Mouse (Mus musculus) erythroblast, adult 5-6 weeks (primary cell): ENCODE measurements around the gene Fbxw28. TPM values are rescaled to one million over a fixed set of nuclear protein-coding genes. Genes with fewer than 3 reads are reported as not detected.
"Not testable (repeated sequence)": the region's sequence is repeated elsewhere in the genome, so short reads cannot be mapped to it uniquely, and the experiment has no call there.

Source experiments
- ATAC-seq: replicated peaks from 2 replicates; pipeline ENCODE4 v1.8.0; 2016; ENCODE audit warnings: moderate number of reproducible peaks, mild to moderate bottlenecking, moderate TSS enrichment, inconsistent platforms; ENCODE audit not compliant: poor library complexity, low FRiP score, severe bottlenecking
- total RNA-seq, 2 experiments: library from RNA; stranded (forward) in 1 of 2; stranded (reverse) in 1 of 2; fragments of 150-400 nt in 1 of 2; fragments of 200-764, 138-1000 nt in 1 of 2; gene quantifications; 2 replicates each; pipeline versions ENCODE4 v1.2.3 to v1.2.4; 2015 to 2017; ENCODE audit warnings: low replicate concordance in 2 of 2

The Fbxw28 gene
- total RNA-seq (2015; ENCODE audit: low replicate concordance) (not detected in 2 replicates), total RNA-seq (2017; ENCODE audit: low replicate concordance) (not detected in 2 replicates)

- not testable (repeated sequence) for ATAC-seq
These were observed at the start of gene Fbxw28 for GRCm38 (mm10) chr9:109339559-109339958. Gene Fbxw28, minus strand, starts transcription at chr9:109339659.

- ATAC-seq, result not testable (repeated sequence)
These were observed 51.9 kb downstream of the Fbxw28 start, which contains the start of gene Fbxw14 for GRCm38 (mm10) chr9:109287576-109287975. Gene Fbxw14, minus strand, starts transcription at chr9:109287676.

Other genes starting within 250 kb of the Fbxw28 start
- gene Plxnb1, start 244.3 kb downstream of the Fbxw28 start, total RNA-seq (2015; ENCODE audit: low replicate concordance), result not detected in 2 replicates
- gene Plxnb1, start 244.3 kb downstream of the Fbxw28 start, total RNA-seq (2017; ENCODE audit: low replicate concordance), result not detected in 2 replicates
- not detected in 2 replicates for gene Fbxw21, start 177.6 kb downstream of the Fbxw28 start, total RNA-seq (2015; ENCODE audit: low replicate concordance)
- 0.28 TPM in 1 of 2 replicates, not detected in the other for gene Fbxw21, start 177.6 kb downstream of the Fbxw28 start, total RNA-seq (2017; ENCODE audit: low replicate concordance)
- not detected in 2 replicates for gene Fbxw13, start 143.7 kb downstream of the Fbxw28 start, total RNA-seq (2015; ENCODE audit: low replicate concordance)
- gene Fbxw13, start 143.7 kb downstream of the Fbxw28 start, total RNA-seq (2017; ENCODE audit: low replicate concordance), result not detected in 2 replicates
- not detected in 2 replicates for gene Fbxw20, start 104.9 kb downstream of the Fbxw28 start, total RNA-seq (2015; ENCODE audit: low replicate concordance)
- gene Fbxw20, start 104.9 kb downstream of the Fbxw28 start, total RNA-seq (2017; ENCODE audit: low replicate concordance), result not detected in 2 replicates
- gene Fbxw14, start 52.0 kb downstream of the Fbxw28 start, total RNA-seq (2015; ENCODE audit: low replicate concordance), result not detected in 2 replicates
- not detected in 2 replicates for gene Fbxw14, start 52.0 kb downstream of the Fbxw28 start, total RNA-seq (2017; ENCODE audit: low replicate concordance)
- gene Fbxw22, start 64.6 kb upstream of the Fbxw28 start, total RNA-seq (2015; ENCODE audit: low replicate concordance), result not detected in 2 replicates
- not detected in 2 replicates for gene Fbxw22, start 64.6 kb upstream of the Fbxw28 start, total RNA-seq (2017; ENCODE audit: low replicate concordance)
- not detected in 2 replicates for gene Fbxw16, start 109.5 kb upstream of the Fbxw28 start, total RNA-seq (2015; ENCODE audit: low replicate concordance)
- not detected in 2 replicates for gene Fbxw16, start 109.5 kb upstream of the Fbxw28 start, total RNA-seq (2017; ENCODE audit: low replicate concordance)
- not detected in 2 replicates for gene Fbxw19, start 156.2 kb upstream of the Fbxw28 start, total RNA-seq (2015; ENCODE audit: low replicate concordance)
- not detected in 2 replicates for gene Fbxw19, start 156.2 kb upstream of the Fbxw28 start, total RNA-seq (2017; ENCODE audit: low replicate concordance)
- gene Fbxw15, start 228.6 kb upstream of the Fbxw28 start, total RNA-seq (2015; ENCODE audit: low replicate concordance), result not detected in 2 replicates
- gene Fbxw15, start 228.6 kb upstream of the Fbxw28 start, total RNA-seq (2017; ENCODE audit: low replicate concordance), result not detected in 2 replicates